Mouse (Mus musculus) layer of hippocampus, postnatal 36 days (tissue): Measurements from ENCODE around the gene Olfr308. TPM values are rescaled to one million over a fixed set of nuclear protein-coding genes. Genes with fewer than 3 reads are reported as not detected.
"Not testable (repeated sequence)": the region's sequence is repeated elsewhere in the genome, so short reads cannot be mapped to it uniquely, and the experiment has no call there.

Source experiments
- DNase-seq, 2 experiments: peaks; one replicate each; pipeline ENCODE4 v3.0.0; 2022
- microRNA-seq, 2 experiments: library from miRNA; unstranded; fragments of <30 nt; microRNA quantifications; one replicate each; pipeline ENCODE4 v1.2.0; 2021
- total RNA-seq, 2 experiments: library from RNA; stranded (reverse); gene quantifications; 2 replicates each; pipeline ENCODE4 v1.2.3; 2021

Olfr308 gene
- total RNA-seq = not detected

DNA sequence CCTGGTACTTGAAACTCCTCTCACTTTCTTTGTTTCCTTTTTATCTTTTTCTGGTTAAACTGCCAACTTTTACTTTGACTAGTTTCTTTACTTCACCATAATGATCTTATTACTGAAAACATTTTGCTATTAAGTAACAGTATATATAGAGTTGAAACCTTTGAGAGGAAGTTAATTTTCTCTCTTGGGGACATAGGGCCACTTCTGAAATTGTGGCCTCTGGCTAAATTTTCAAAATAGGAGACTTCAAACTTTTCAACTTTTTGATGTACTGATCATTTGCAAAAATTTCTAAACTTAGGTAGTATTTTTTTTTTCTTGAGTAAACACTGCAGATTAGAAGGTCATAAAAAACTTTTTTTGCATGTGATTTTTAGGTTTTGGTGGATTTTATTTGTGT is at the start of gene Olfr308:
Gene Olfr308, minus strand, starts transcription at position 101 of the 400 bp plus-strand sequence.
- no peak for DNase-seq

GRCm38 (mm10) chr7:86366828-86367227 is 41.4 kb upstream of the Olfr308 start, which contains the start of gene Olfr305:
Gene Olfr305 (minus strand): TSS chr7:86366928.
- no peak for DNase-seq

GRCm38 (mm10) chr7:86346296-86346695 is 20.9 kb upstream of the Olfr308 start:
- not testable (repeated sequence) for DNase-seq

- no peak for DNase-seq
Measured at GRCm38 (mm10) chr7:86344253-86344652, 18.8 kb upstream of the Olfr308 start.

DNA sequence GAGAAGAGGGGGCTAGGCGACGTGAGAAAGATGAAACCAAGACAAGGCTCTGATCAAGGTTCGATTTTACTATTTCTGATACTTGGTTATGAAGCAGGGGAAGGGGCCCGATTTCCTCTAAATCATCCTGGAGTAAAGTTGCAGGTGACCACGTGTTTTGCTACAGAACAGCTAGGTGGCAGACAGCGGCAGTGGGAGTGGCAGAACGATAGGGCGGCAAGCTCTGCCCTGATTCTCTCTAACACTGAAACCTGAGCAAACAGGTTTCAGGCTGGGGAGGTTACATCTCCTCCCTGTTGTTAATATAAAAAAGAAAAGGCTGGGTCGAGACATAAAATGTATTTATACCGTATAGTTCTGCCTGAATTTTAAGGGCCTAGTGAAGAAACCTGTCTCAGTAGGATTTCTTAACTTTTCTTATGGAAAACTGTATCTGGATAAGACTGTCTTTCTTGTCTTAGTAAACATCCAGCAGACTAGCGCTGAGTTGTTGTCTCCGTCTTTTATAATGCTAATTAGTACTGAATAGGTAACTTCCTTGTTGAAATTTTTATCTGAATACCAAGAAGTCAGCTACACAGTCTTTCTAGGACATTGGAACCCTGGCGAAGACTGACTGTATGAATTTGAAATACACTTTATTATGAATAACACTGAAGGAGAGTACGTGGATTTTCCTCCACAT is 17.6 kb upstream of the Olfr308 start:
- no peak for DNase-seq

- DNase-seq = no peak
Measured at GRCm38 (mm10) chr7:86337486-86337885, 12.1 kb upstream of the Olfr308 start, which contains the start of gene Olfr307. Gene Olfr307 (minus strand): TSS chr7:86337586.

DNA sequence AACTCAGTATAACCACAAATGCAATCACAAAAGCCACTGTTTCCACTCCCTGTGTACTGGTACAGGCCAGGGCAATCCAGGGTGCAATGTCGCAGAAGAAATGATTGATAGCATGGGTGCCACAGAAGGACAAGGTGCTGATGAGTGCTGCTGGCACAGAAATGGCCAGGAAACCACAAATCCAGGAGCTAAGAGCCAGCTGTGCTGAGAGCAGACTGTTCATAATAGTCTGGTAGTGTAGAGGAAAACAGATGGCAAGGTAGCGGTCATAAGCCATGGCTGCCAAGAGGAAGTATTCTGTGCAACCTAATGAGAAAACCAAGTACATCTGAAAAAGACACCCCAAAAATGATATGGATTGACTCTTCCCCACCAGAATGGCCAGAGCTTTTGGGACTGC is 4.1 kb downstream of the Olfr308 start:
- DNase-seq = no peak

GRCm38 (mm10) chr7:86313608-86314007 is 11.8 kb downstream of the Olfr308 start, which contains the start of gene Olfr309:
Gene Olfr309 (minus strand): TSS chr7:86313708.
- DNase-seq = no peak

- no peak for DNase-seq
Measured at GRCm38 (mm10) chr7:86277072-86277471, 48.4 kb downstream of the Olfr308 start, which contains the start of gene Olfr310. Gene Olfr310 (minus strand): TSS chr7:86277172.

Small RNAs within 50 kb of the gene (microRNA-seq; reads per million reads assigned to microRNA genes)
- gene Gm23192 = 0 reads per million in 2 experiments

Other genes starting within 250 kb of the Olfr308 start
- gene Vmn2r75, start 153.9 kb downstream of the Olfr308 start, total RNA-seq = not detected
- not detected for gene Vmn2r76, start 79.3 kb downstream of the Olfr308 start, total RNA-seq
- not detected for gene Olfr310, start 48.5 kb downstream of the Olfr308 start, total RNA-seq
- not detected for gene Olfr309, start 11.9 kb downstream of the Olfr308 start, total RNA-seq
- gene Olfr307, start 12.0 kb upstream of the Olfr308 start, total RNA-seq = not detected
- gene Olfr305, start 41.3 kb upstream of the Olfr308 start, total RNA-seq = not detected
- not detected for gene Olfr304, start 61.0 kb upstream of the Olfr308 start, total RNA-seq
- not detected for gene Olfr303, start 72.2 kb upstream of the Olfr308 start, total RNA-seq
- not detected for gene Olfr301, start 78.2 kb upstream of the Olfr308 start, total RNA-seq
- gene Olfr299, start 134.3 kb upstream of the Olfr308 start, total RNA-seq = not detected
- gene Olfr298, start 166.9 kb upstream of the Olfr308 start, total RNA-seq = not detected
- not detected for gene Olfr297, start 194.3 kb upstream of the Olfr308 start, total RNA-seq